Mouse (Mus musculus) neural tube, embryonic 14.5 days (tissue): ENCODE data around the gene Kcnma1. TPM values are rescaled to one million over a fixed set of nuclear protein-coding genes. Genes with fewer than 3 reads are reported as not detected.

Experiments used
- ATAC-seq: fragments of 200-750 bp; cut with Nextera tagmentation; 2 replicates; pipeline ENCODE4 v1.8.0; 2017; ENCODE audit warnings: low read depth, mild to moderate bottlenecking, moderate TSS enrichment, moderate library complexity
- H3K27ac ChIP-seq: fragments of 300-500 bp; sonication (generic); 2 replicates; pipeline ENCODE4 v1.5.1; 2014; ENCODE audit warnings: low read depth, mild to moderate bottlenecking, control low read depth, low read length, moderate library complexity, mixed read lengths
- H3K27me3 ChIP-seq: fragments of 300-500 bp; sonication (generic); 2 replicates; pipeline ENCODE4 v1.6.1; 2014; ENCODE audit warnings: low read length; ENCODE audit not compliant: control insufficient read depth, insufficient read depth
- H3K36me3 ChIP-seq: fragments of 300-500 bp; sonication (generic); 2 replicates; pipeline ENCODE4 v1.6.1; 2014; ENCODE audit warnings: low read length, mixed read lengths; ENCODE audit not compliant: control insufficient read depth, insufficient read depth
- H3K4me1 ChIP-seq: fragments of 300-500 bp; sonication (generic); 2 replicates; pipeline ENCODE4 v1.6.1; 2014; ENCODE audit warnings: low read length; ENCODE audit not compliant: control insufficient read depth, insufficient read depth
- H3K4me2 ChIP-seq: fragments of 300-500 bp; sonication (generic); 2 replicates; pipeline ENCODE4 v1.6.1; 2014; ENCODE audit warnings: mild to moderate bottlenecking, low read depth, low read length, control low read depth
- H3K4me3 ChIP-seq: fragments of 300-500 bp; sonication (generic); 2 replicates; pipeline ENCODE4 v1.5.1; 2014; ENCODE audit warnings: low read depth, low read length, control low read depth, mixed read lengths
- H3K9ac ChIP-seq: fragments of 300-500 bp; sonication (generic); replicated peaks from 2 replicates; pipeline ENCODE4 v1.6.1; 2014; ENCODE audit warnings: low read depth, mild to moderate bottlenecking, control low read depth, low read length, mixed read lengths
- H3K9me3 ChIP-seq: fragments of 300-500 bp; sonication (generic); 2 replicates; pipeline ENCODE4 v1.6.1; 2016; ENCODE audit warnings: low read length; ENCODE audit not compliant: control insufficient read depth
- WGBS: fragments of 180-500 bp; shearing (Covaris S2); extraction: QIAGEN DNeasy Blood & Tissue Kit; methylation state at CpG from one replicate; pipeline ENCODE4 v1.1.7; 2014; 5-methylcytosine and 5-hydroxymethylcytosine counted together
- polyA plus RNA-seq: library from polyadenylated mRNA; unstranded; fragments of >200 nt; fragmentation: Nextera tagmentation; extraction: Ambion mirVana; gene quantifications from 2 replicates; pipeline ENCODE4 v1.2.1, GENCODE M21; 2014

Gene Kcnma1
- 23.3 and 28.9 TPM in 2 replicates for polyA plus RNA-seq

DNA sequence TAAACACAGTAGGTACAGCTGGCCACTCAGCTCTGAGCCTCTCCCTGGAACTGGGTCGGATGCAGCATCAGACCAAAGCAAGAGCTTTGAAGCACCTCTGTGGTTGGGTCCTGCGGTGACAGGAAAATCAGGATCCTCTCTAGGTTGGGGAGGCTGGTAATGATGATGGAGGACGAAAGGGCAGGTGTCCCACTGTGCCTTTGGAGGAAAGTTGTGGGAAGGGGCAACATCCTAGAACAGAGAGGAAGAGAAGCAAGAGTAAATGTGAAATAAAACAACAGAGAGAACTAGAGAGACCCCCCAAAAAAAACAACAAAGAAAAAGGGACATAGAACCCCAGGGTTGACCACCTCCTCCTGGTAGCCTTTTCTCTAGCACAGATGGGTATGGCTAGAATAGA lies at the start of gene Kcnma1:
Gene Kcnma1 (minus strand): TSS at position 101 of the 400 bp plus-strand sequence.
- no peak within 1 kb of the TSS for H3K27ac ChIP-seq
- H3K36me3 ChIP-seq, result no peaks in the 10 kb centered on the region
- H3K9me3 ChIP-seq, result no peaks in the 10 kb centered on the region
- no peak for ATAC-seq
- H3K27me3 ChIP-seq, result no peaks in the 10 kb centered on the region
- H3K4me2 ChIP-seq, result no peak within 1 kb of the TSS
- WGBS, result 58% methylated on average over 3 of the region's 3 CpGs
- H3K4me1 ChIP-seq, result no peaks in the 10 kb centered on the region
- no peak within 1 kb of the TSS for H3K9ac ChIP-seq
- H3K4me3 ChIP-seq, result no peak within 1 kb of the TSS

DNA sequence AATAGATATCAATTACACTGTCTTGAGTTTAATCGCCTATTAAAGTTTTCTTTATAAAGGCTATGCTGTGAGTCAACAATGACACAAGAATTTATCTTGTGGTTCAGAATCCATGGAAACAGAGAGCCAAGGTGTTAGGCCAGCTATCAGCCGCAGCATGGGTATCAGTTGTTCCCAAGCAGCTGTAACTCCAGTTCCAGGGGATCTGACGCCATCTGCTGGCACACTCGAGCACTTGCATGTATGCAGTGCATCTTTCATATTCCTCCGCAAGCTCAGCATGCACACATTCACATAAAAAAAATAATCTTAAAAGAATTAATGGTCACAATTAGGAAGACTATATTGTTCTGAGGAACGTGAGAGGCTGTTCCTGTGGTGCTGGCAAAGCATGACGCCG lies 45.5 kb upstream of the Kcnma1 start:
- no peak for ATAC-seq
- H3K9ac ChIP-seq, result no peak overlapping the region
- WGBS, result 41% methylated on average over 8 of the region's 8 CpGs
- H3K9me3 ChIP-seq, result no peaks in the 10 kb centered on the region
- H3K36me3 ChIP-seq, result no peaks in the 10 kb centered on the region
- H3K27ac ChIP-seq, result no peak overlapping the region
- H3K4me3 ChIP-seq, result no peak overlapping the region
- no peak overlapping the region for H3K4me2 ChIP-seq
- H3K27me3 ChIP-seq, result no peaks in the 10 kb centered on the region
- no peaks in the 10 kb centered on the region for H3K4me1 ChIP-seq

DNA sequence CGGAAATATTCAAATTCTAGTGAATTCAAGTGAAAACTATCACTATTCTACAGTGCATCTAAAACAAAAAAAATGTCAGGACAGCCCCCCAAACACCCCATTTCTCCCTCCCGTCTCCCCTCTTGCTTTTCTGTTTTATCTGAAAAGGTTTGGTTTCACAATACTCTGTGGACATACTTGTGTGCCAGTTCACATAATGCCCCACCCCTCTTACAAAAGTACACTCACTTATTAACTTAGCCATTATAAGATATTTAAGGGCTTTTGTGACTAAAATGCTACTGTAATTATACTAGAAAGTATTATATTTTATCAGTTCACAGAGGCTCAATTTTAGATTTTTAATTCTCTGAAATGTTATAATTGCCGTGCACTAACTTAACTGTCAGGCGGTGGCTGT lies 45.0 kb upstream of the Kcnma1 start:
- Histone ChIP-seq H3K4me1 (no peaks in the 10 kb centered on the region), H3K27ac (no peak overlapping the region), H3K36me3 (no peaks in the 10 kb centered on the region), H3K9ac (no peak overlapping the region), H3K9me3 (no peaks in the 10 kb centered on the region), H3K4me2 (no peak overlapping the region), H3K4me3 (no peak overlapping the region), H3K27me3 (no peaks in the 10 kb centered on the region)
- ATAC-seq, result no peak
- 94% methylated on average over 4 of the region's 4 CpGs for WGBS

DNA sequence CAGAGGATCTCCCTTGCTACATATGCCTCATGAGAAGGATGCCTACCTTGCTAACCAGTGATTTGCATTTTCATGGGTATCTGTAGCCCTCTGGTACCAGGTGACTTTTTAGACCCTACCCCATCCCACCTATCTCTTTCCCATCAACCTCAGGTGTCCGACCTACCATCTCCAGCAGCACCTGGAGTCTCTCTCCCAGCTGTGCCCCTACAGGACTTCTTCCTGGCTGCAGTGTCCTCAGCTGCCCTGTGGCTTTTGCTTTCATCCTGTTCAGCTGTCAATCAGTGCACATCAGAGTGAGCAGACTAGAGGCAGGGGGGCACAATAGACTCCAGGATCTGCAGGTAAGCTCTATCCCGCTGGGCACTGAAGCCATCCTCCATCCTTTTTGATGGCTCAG lies 37.5 kb upstream of the Kcnma1 start:
- Histone ChIP-seq H3K4me1 (no peaks in the 10 kb centered on the region), H3K36me3 (no peaks in the 10 kb centered on the region), H3K4me2 (no peak overlapping the region), H3K27me3 (no peaks in the 10 kb centered on the region), H3K9me3 (no peaks in the 10 kb centered on the region), H3K9ac (no peak overlapping the region), H3K4me3 (no peak overlapping the region), H3K27ac (no peak overlapping the region)
- WGBS, result 88% methylated on average over 2 of the region's 2 CpGs
- ATAC-seq, result no peak

DNA sequence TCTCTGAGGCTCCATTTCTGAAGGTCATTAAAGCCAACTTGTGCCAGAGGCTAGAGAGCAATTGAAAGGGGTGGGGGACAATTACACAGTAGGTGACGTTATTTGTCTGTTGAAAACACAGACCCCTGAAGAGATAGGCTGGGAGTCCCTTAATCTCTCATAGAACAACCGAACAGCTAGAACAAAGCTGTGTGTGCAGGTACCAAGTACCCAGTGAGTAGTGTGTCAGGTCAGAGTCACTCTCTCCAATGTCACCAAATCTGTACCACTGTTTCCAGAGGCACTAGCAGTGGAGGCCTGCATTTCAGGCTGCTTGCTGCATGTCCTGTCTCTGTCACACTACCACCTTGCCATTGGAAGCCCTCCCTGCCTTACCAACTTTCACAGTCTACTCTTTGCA lies 22.3 kb upstream of the Kcnma1 start:
- 34% methylated on average over 2 of the region's 2 CpGs for WGBS
- no peak overlapping the region for H3K4me3 ChIP-seq
- no peaks in the 10 kb centered on the region for H3K9me3 ChIP-seq
- no peak for ATAC-seq
- H3K4me1 ChIP-seq, result no peaks in the 10 kb centered on the region
- H3K9ac ChIP-seq, result no peak overlapping the region
- no peaks in the 10 kb centered on the region for H3K36me3 ChIP-seq
- no peaks in the 10 kb centered on the region for H3K27me3 ChIP-seq
- no peak overlapping the region for H3K4me2 ChIP-seq
- no peak overlapping the region for H3K27ac ChIP-seq

DNA sequence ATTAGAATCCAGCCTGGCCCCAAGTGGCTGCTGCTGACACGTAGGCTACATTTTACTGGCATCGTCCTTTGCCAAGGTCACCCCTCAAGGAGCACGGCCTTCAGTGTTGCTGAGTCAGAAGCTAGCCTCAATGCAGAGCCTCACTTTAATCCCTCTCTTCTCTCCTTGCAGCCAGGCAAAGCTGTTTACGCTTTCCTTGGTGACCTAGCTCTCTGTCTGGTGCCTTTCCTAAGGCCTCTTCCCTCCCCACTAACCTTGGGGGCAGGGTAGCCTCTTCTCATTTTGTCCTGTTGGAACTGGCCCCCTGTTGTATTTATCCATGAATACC lies 21.9 kb upstream of the Kcnma1 start:
- Histone ChIP-seq H3K4me3 (no peak overlapping the region), H3K27me3 (no peaks in the 10 kb centered on the region), H3K27ac (no peak overlapping the region), H3K9me3 (no peaks in the 10 kb centered on the region), H3K4me2 (no peak overlapping the region), H3K36me3 (no peaks in the 10 kb centered on the region), H3K9ac (no peak overlapping the region), H3K4me1 (no peaks in the 10 kb centered on the region)
- 51% methylated on average over 4 of the region's 4 CpGs for WGBS
- ATAC-seq, result no peak

DNA sequence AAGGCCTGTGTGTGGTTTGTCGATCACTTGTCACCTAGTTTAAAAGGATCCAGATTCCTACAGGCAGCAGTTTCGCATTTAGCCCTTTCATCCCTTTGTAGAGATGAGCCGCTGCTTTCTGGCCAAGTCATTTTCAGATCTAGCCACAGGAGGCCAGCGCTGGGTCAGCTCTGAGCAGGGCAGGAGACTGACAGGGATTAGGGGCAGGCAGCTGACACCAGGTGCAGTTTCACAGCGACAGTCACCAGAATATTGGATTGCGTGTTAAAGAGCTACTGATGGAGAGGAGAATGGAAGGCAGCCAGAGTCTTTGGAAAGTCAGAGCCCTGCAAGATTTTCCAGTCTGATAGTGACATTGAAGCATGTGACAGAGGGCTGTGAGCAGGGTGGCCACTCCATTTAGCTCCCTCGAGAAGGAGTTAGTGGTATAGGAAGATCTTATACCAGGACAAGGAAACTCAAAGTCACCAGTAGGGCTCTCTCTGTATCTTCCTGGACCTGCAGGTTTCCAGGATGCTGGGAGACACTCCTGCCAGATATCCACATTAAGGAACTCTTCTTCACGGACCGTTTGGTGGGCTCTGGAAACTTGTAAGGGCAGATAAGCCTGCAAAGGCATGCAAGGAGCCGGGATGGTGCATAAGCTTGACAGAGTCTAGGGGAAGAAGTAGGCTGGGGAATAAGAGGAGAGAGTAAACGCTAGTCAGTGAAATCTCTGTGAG lies 21.4 kb upstream of the Kcnma1 start:
- H3K27ac ChIP-seq, result no peak overlapping the region
- WGBS, result 37% methylated on average over 11 of the region's 11 CpGs
- H3K9me3 ChIP-seq, result no peaks in the 10 kb centered on the region
- H3K4me1 ChIP-seq, result no peaks in the 10 kb centered on the region
- no peak overlapping the region for H3K9ac ChIP-seq
- ATAC-seq, result no peak
- no peak overlapping the region for H3K4me2 ChIP-seq
- H3K36me3 ChIP-seq, result no peaks in the 10 kb centered on the region
- H3K27me3 ChIP-seq, result no peaks in the 10 kb centered on the region
- no peak overlapping the region for H3K4me3 ChIP-seq

DNA sequence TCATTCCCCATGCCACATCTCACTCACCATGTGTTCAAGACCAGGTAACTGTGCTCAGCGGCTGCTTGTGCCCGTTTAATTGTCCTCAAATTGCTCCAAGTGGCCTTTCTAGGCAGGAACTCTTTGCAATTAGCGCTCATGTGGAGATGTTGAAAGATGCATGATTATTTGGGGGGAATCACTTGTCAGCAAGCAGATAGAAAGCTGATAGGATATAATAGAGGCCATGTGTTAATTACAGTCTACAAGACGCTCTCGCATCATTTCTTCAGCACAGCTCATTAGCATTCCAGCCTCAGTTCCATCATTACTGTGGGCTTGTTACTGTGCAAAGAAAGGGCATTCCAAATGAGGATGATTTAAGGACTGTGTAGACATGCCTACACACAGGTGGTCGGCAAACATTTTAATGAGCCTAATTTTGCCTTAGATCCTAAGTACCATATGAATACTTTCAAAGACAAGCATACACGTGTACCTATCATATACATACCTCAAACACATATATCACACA lies 18.6 kb upstream of the Kcnma1 start:
- Histone ChIP-seq H3K4me3 (no peak overlapping the region), H3K27me3 (no peaks in the 10 kb centered on the region), H3K4me2 (no peak overlapping the region), H3K9me3 (no peaks in the 10 kb centered on the region), H3K36me3 (no peaks in the 10 kb centered on the region), H3K9ac (no peak overlapping the region), H3K27ac (no peak overlapping the region), H3K4me1 (no peaks in the 10 kb centered on the region)
- WGBS, result 79% methylated on average over 7 of the region's 7 CpGs
- ATAC-seq, result no peak

DNA sequence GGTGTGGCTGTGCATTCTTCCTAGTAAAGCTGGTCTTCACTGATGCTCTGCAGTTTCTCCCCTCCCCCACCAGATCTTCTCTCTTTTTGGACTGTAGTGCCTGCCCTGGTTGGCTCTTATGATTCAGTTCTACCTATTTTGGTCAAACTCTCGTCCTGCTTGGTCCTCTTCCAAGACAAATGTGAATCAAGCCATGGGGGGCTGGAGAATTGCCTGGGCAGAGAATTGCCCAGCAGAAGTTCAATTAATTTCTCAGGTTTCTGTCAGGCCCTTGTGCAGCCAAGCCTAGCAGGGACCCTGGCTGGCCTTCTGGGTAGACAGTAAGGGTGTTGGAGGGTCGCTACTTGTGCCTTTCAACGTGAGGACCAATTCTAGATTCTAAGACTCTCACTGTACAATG lies 17.9 kb upstream of the Kcnma1 start:
- Histone ChIP-seq H3K4me3 (no peak overlapping the region), H3K36me3 (no peaks in the 10 kb centered on the region), H3K4me1 (no peaks in the 10 kb centered on the region), H3K9ac (no peak overlapping the region), H3K27me3 (no peaks in the 10 kb centered on the region), H3K27ac (no peak overlapping the region), H3K4me2 (no peak overlapping the region), H3K9me3 (no peaks in the 10 kb centered on the region)
- WGBS, result 68% methylated on average over 3 of the region's 3 CpGs
- ATAC-seq, result no peak
